Mouse (Mus musculus) kidney, postnatal 0 days (tissue): ENCODE results near the gene Grxcr1. TPM values are rescaled to one million over a fixed set of nuclear protein-coding genes. Genes with fewer than 3 reads are reported as not detected.
A peak's percentile ranks its signal among the peaks of the same experiment; 100 is the strongest.

Source experiments
- ATAC-seq: fragments of 200-750 bp; cut with Nextera tagmentation; replicated peaks from 2 replicates; pipeline ENCODE4 v1.8.0; 2017; ENCODE audit warnings: low read depth, moderate number of reproducible peaks, moderate TSS enrichment, moderate library complexity; ENCODE audit not compliant: low FRiP score
- DNase-seq: peaks from one replicate; pipeline ENCODE4 v3.0.0-alpha.2; 2016; ENCODE audit warnings: low spot score
- H3K27ac ChIP-seq: fragments of 300-500 bp; sonication (generic); 2 replicates; pipeline ENCODE4 v1.5.1; 2014; ENCODE audit warnings: mild to moderate bottlenecking
- H3K27me3 ChIP-seq: fragments of 300-500 bp; sonication (generic); 2 replicates; pipeline ENCODE4 v1.6.1; 2014; ENCODE audit warnings: low read length, mixed read lengths; ENCODE audit not compliant: insufficient read depth
- H3K36me3 ChIP-seq: fragments of 300-500 bp; sonication (generic); 2 replicates; pipeline ENCODE4 v1.6.1; 2014; ENCODE audit warnings: low read length, mixed read lengths; ENCODE audit not compliant: insufficient read depth
- H3K4me1 ChIP-seq: fragments of 300-500 bp; sonication (generic); replicated peaks from 2 replicates; pipeline ENCODE4 v1.6.1; 2014; ENCODE audit warnings: antibody characterized with exemption, low read length, mixed read lengths; ENCODE audit not compliant: insufficient read depth
- H3K4me2 ChIP-seq: fragments of 300-500 bp; sonication (generic); 2 replicates; pipeline ENCODE4 v1.6.1; 2014; ENCODE audit warnings: mild to moderate bottlenecking, low read length, moderate library complexity, mixed read lengths
- H3K4me3 ChIP-seq: fragments of 300-500 bp; sonication (generic); replicated peaks from 2 replicates; pipeline ENCODE4 v1.5.1; 2014; ENCODE audit warnings: low read depth, low read length
- H3K9ac ChIP-seq: fragments of 300-500 bp; sonication (generic); 2 replicates; pipeline ENCODE4 v1.6.1; 2014; ENCODE audit warnings: low read depth, low read length
- H3K9me3 ChIP-seq: fragments of 300-500 bp; sonication (generic); replicated peaks from 2 replicates; pipeline ENCODE4 v1.6.1; 2016; ENCODE audit warnings: low read length, inconsistent platforms, mixed read lengths
- CTCF ChIP-seq: IDR thresholded peaks from 2 replicates; pipeline ENCODE4 v1.5.1; 2016; ENCODE audit warnings: antibody characterized with exemption, low read depth, mild to moderate bottlenecking, moderate library complexity
- WGBS: fragments of 180-500 bp; shearing (Covaris S2); extraction: QIAGEN DNeasy Blood & Tissue Kit; methylation state at CpG from one replicate; pipeline ENCODE4 v1.1.7; 2014; 5-methylcytosine and 5-hydroxymethylcytosine counted together
- polyA plus RNA-seq: library from polyadenylated mRNA; unstranded; fragments of >200 nt; fragmentation: Nextera tagmentation; extraction: Ambion mirVana; gene quantifications from 2 replicates; pipeline ENCODE4 v1.2.1, GENCODE M21; 2015

Gene Grxcr1
- polyA plus RNA-seq, 1 experiment from 2014 or later = not detected

- Histone ChIP-seq H3K27ac (no peak overlapping the region), H3K9ac (no peak overlapping the region), H3K9me3 (no peaks in the 10 kb centered on the region), H3K4me2 (no peak overlapping the region), H3K27me3 (no peaks in the 10 kb centered on the region), H3K4me1 (no peaks in the 10 kb centered on the region), H3K4me3 (no peak overlapping the region), H3K36me3 (no peaks in the 10 kb centered on the region)
- 67% methylated on average over 3 of the region's 3 CpGs for whole genome bisulfite sequencing
- DNase-seq (no peak), ATAC-seq (no peak)
- no peak for TF ChIP-seq CTCF
Measured at GRCm38 (mm10) chr5:68011569-68011968, 20.1 kb upstream of the Grxcr1 start.

GRCm38 (mm10) chr5:68012618-68013017 is 19.0 kb upstream of the Grxcr1 start:
- ATAC-seq (no peak), DNase-seq (peak; percentile 85)
- H3K27ac ChIP-seq = no peak overlapping the region
- peak; percentile 91 for TF ChIP-seq CTCF
- H3K4me1 ChIP-seq = no peaks in the 10 kb centered on the region
- H3K4me3 ChIP-seq = no peak overlapping the region
- H3K4me2 ChIP-seq = no peak overlapping the region
- no peaks in the 10 kb centered on the region for H3K9me3 ChIP-seq
- no peak overlapping the region for H3K9ac ChIP-seq
- no peaks in the 10 kb centered on the region for H3K27me3 ChIP-seq
- WGBS = 16% methylated on average over 4 of the region's 4 CpGs
- no peaks in the 10 kb centered on the region for H3K36me3 ChIP-seq

- Histone ChIP-seq H3K36me3 (no peaks in the 10 kb centered on the region), H3K27ac (no peak overlapping the region), H3K4me3 (no peak overlapping the region), H3K27me3 (no peaks in the 10 kb centered on the region), H3K9me3 (no peaks in the 10 kb centered on the region), H3K4me2 (no peak overlapping the region), H3K9ac (no peak overlapping the region), H3K4me1 (no peaks in the 10 kb centered on the region)
- ATAC-seq = no peak
- 43% methylated on average over 2 of the region's 2 CpGs for WGBS
- no peak for DNase-seq
- TF ChIP-seq CTCF = no peak
Measured at GRCm38 (mm10) chr5:68020870-68021269, 10.8 kb upstream of the Grxcr1 start.

GRCm38 (mm10) chr5:68026658-68027422 is 4.8 kb upstream of the Grxcr1 start:
- DNase-seq (no peak), ATAC-seq (no peak)
- H3K4me2 ChIP-seq = no peak overlapping the region
- no peaks in the 10 kb centered on the region for H3K36me3 ChIP-seq
- no peak overlapping the region for H3K27ac ChIP-seq
- H3K4me1 ChIP-seq = no peaks in the 10 kb centered on the region
- no peak overlapping the region for H3K4me3 ChIP-seq
- WGBS = 79% methylated on average over 2 of the region's 2 CpGs
- H3K27me3 ChIP-seq = no peaks in the 10 kb centered on the region
- TF ChIP-seq CTCF = no peak
- no peak overlapping the region for H3K9ac ChIP-seq
- H3K9me3 ChIP-seq = no peaks in the 10 kb centered on the region

GRCm38 (mm10) chr5:68027474-68027873 is 4.2 kb upstream of the Grxcr1 start:
- DNase-seq (no peak), ATAC-seq (no peak)
- H3K27me3 ChIP-seq = no peaks in the 10 kb centered on the region
- no peak for TF ChIP-seq CTCF
- H3K9me3 ChIP-seq = no peaks in the 10 kb centered on the region
- H3K4me3 ChIP-seq = no peak overlapping the region
- WGBS = 80% methylated on average over 4 of the region's 4 CpGs
- H3K36me3 ChIP-seq = no peaks in the 10 kb centered on the region
- no peak overlapping the region for H3K4me2 ChIP-seq
- H3K4me1 ChIP-seq = no peaks in the 10 kb centered on the region
- no peak overlapping the region for H3K9ac ChIP-seq
- H3K27ac ChIP-seq = no peak overlapping the region

GRCm38 (mm10) chr5:68033345-68033744 is 1.7 kb downstream of the Grxcr1 start:
- Histone ChIP-seq H3K27ac (no peak overlapping the region), H3K9me3 (no peaks in the 10 kb centered on the region), H3K9ac (no peak overlapping the region), H3K4me2 (no peak overlapping the region), H3K4me1 (no peaks in the 10 kb centered on the region), H3K36me3 (no peaks in the 10 kb centered on the region), H3K27me3 (no peaks in the 10 kb centered on the region), H3K4me3 (no peak overlapping the region)
- 84% methylated on average over 2 of the region's 2 CpGs for WGBS
- TF ChIP-seq CTCF = no peak
- ATAC-seq (no peak), DNase-seq (no peak)

- ATAC-seq = no peak
- DNase-seq = no peak
- Histone ChIP-seq H3K9ac (no peak overlapping the region), H3K27me3 (no peaks in the 10 kb centered on the region), H3K4me1 (no peaks in the 10 kb centered on the region), H3K4me3 (no peak overlapping the region), H3K4me2 (no peak overlapping the region), H3K27ac (no peak overlapping the region), H3K36me3 (no peaks in the 10 kb centered on the region), H3K9me3 (no peaks in the 10 kb centered on the region)
- WGBS = 65% methylated on average over 2 of the region's 2 CpGs
- no peak for TF ChIP-seq CTCF
Measured at GRCm38 (mm10) chr5:68039077-68039476, 7.4 kb downstream of the Grxcr1 start.
